Mouse (Mus musculus) adrenal gland, adult 8-10 months (tissue): ENCODE measurements around the gene Pde4d. TPM values are rescaled to one million over a fixed set of nuclear protein-coding genes. Genes with fewer than 3 reads are reported as not detected.

Experiments used
- DNase-seq: peaks from one replicate; pipeline ENCODE4 v3.0.0; 2022
- total RNA-seq, 4 experiments: library from RNA; stranded (reverse); gene quantifications; 2 replicates each; pipeline ENCODE4 v1.2.4; 2022

Gene Pde4d
- total RNA-seq, 4 experiments from 2014 or later: 10.8 to 13.3 (median 12.0) TPM

DNA sequence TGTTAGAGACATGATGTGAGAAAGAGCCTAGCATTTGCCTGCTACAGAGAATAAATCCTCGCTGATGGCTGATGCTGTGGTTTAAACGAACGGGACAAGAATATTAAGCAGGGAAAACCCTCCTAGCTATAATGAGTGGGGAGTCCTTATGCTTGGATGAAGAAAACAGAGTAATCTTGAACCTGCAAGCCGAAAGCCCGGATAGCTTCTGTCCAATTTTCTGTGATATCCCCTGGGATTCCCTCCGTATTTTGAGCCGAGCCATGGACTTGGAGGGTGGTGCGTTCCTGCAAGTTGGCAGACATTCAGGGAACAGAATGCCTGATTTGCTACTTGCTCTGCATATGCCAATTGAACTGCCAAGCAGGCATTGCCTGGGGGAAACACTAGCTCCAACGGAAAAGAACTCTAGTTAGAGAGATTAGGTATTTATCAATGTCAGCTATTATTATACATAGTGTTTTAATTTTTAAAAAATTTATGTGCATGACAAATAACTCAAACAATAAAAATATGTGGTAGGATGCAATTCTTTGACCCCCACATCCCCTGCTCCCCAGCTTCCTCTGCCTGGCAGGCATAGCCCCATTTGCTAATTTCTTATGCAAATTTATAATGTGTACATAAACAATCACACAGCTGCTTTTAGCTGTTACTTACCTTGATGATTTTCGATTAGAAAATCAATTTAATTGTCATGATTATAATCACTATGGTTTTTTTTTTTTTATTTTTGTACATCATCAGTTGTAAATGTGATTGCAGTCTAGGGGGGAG is 603.7 kb downstream of the Pde4d start:
- DNase-seq: no peak

DNA sequence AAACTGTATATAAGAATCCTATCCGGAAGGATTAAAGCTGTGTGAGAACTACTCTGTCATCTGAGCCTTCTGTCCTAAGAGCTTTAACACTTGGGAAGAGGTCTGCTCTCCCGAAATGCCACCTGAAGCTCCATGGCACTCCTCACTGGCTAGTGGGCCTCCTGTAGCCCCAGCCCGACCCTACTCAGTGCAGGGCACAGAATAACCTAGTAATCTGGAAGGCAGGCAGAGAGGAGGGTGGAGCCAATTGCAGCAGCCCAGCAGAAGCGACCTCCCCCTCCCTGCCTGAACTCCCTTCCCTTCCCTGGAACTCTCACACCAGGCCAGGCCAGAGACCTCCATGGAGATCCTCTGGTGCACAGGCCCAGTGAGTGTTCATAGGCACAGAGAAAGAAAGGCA is 608.3 kb downstream of the Pde4d start:
- DNase-seq: no peak

DNA sequence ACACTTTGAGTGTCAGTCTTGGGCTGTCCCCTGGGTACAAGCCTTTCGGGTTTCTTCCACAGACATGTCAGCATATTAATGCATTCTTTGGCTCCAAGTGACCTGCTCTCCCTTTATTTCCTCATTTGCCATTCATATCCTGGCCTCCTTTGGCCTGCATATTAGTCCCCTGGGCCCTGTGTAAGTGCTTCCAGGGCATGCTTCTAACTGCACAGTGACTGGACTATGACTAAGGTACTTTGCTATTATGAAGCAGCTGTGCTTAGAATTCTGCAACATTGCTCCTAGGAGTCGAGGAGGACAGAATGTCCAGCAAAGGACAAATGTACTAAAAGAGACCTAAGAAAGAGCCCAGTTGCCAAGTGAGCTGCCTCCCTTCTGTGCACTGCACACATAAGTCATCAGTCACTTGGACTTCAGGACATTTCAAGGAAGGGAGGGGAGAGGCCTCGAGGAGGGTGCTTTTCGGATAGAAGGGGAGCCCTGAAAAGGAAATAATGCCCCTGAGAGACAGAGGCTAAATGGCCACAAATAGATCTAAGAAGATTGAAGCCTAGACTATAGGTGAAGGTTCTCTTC is 616.9 kb downstream of the Pde4d start:
- DNase-seq: no peak

DNA sequence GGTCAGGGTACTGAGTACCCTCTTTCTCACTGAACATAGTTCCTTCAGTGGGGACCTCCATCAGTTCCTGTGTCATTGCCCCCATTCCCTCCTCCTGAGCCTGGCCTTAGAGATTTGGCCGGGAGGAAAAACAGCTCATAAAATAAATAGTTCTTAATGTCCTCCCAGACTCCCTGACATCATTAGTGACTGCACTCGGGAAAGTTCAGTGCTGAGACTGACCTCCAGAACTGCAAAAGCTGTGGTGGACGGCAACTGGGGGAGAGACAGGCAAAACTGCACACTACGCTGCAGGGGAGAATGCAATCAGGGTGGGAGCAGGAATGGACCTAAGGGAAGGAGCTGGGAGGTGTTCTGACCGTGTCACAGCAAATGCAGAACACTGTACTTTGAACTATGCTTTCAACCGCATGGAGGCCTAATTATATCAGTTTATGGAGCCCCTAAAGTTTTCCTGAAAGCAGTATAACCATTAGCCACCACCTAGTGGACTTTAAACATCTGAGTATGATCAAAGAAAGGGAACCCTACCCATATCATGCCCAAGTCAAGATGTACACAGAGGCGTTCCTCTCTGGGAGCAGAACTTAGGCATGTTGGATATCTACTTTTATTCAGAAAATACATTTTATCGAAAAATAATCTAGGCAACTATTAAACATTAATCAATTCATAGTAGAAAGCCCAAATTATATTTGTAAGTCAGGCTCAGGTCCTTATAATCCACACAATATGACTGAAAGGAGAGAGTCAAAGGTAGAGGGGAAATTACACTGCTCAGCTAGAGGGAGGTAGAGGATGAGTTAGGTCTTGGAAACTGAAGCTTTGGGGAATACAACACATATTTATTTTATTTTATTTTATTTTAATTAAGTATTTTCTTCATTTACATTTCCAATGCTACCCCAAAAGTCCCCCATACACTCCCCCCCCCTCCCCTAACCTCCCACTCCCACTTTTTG is 618.8 kb downstream of the Pde4d start:
- DNase-seq: no peak

DNA sequence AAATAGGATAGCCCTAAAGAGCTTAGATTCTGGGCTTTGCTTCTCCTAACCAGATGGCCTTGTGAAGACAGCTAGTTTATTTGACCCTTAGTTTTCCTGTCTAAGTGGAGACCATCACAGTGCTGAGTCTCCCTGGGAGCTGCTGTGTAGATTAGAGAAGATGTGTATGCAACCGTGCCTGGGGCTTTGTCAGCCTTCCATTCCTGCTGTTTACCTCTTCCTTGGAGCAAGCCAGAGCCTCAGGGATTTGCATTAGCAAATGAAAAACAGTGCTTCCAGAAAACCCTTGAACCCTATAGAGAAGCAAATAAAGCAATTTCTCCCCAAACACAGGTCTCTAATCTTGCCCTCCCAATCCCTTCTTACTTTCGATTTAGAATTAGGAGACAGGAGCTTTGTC is 623.6 kb downstream of the Pde4d start:
- no peak for DNase-seq

DNA sequence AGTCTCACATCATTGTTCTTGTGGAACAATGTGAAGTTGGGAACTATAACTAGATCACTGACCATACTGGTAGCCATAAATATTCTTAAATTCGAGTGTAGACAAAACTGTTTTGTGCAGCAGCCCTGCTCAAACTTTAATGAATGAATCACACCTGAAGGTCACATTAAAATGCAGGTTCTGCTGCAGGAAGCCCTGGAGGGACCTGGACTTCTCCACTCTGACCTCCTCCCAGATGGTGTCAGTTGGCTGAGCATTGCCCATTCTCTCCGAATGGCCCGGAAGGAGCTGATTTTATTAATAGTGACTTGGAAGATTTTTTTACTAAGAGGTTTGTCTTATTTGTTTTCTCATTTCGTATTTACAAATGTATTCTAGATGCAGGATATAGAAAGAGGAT is 624.3 kb downstream of the Pde4d start:
- DNase-seq: no peak

DNA sequence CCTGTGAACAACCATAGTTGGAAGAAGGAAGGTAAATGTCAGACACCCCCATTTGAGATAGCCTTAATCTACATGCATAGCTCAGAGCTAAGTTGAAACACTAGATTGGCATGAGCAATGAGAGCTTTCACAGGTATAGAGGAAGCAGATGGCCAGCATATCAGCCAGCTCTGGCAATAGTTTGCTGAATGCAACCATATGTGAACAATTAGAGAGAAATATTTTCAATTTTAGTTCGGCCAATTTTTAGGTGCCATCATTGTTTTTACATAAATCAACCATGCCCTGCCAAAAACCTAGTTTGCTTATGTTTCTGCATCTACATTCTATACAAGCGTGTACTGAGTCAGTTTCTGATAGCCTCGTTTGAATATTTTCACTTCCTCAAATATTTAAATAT is 642.9 kb downstream of the Pde4d start:
- DNase-seq: no peak

DNA sequence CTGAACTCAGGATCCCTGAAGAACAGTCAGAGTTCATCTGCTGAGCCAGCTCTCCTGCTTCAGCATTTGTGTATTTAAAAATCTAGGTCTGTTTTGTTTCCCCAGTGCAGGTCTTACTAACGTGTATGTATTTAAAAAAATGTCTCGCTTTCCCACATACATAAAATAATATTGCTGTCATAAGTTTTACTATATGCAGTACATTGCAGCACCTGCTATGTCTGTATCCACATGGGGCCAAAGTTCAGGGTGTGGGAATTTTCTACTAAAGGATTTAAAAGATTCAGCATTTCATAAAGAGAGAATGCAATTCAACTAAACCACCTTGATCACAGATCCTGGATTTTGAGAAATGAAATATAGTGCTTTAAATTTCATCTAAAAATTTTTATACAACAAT is 646.9 kb downstream of the Pde4d start:
- no peak for DNase-seq

DNA sequence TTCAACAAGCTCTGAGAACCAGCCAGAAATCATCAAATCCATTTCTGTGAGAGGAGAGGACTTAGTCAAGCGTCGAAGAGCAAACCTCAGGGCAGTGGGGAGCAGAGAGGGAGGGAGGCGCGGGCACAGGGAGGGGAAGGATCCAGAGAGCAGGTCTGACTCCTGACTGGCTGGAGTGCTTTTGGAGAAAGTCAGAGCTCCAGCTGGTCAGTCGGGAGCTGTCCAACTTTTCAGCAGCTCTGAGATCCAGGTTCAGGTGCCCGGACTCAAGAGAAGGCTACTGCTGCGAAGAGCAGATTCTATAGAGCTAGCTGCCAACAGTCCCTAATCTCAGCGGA is 666.2 kb downstream of the Pde4d start:
- no peak for DNase-seq

DNA sequence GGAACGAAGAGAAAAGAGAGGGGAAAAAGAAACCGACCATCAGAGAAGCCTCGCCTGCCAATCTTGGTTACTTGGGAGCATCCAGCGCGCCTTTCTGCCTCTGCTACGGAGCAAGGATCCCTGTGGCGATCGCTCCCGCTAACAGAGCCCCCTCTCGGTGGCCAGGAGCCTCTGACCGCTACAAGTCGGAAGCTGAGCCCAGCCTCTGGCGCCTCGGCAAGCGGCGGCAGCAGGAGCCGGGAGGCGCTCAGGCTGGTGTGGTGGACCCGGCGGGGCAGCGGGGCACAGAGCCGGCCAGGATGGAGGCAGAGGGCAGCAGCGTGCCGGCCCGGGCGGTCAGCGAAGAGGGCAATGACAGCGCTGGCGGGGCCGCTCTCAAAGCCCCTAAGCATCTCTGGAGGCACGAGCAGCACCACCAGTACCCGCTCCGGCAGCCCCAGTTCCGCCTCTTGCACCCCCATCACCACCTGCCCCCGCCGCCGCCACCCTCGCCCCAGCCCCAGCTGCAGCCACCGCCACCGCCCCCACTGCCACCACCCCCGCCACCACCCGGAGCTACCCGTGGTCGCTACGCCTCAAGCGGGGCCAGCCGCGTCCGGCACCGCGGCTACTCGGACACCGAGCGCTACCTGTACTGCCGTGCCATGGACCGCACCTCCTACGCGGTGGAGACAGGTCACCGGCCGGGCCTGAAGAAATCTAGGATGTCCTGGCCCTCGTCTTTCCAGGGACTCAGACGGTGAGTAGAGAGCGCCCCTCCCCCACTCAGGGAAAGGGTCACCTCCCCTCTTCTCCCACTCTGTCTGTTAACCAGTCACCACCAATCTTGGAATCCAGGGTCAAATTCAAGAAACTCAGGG is 666.8 kb downstream of the Pde4d start:
- DNase-seq: no peak

DNA sequence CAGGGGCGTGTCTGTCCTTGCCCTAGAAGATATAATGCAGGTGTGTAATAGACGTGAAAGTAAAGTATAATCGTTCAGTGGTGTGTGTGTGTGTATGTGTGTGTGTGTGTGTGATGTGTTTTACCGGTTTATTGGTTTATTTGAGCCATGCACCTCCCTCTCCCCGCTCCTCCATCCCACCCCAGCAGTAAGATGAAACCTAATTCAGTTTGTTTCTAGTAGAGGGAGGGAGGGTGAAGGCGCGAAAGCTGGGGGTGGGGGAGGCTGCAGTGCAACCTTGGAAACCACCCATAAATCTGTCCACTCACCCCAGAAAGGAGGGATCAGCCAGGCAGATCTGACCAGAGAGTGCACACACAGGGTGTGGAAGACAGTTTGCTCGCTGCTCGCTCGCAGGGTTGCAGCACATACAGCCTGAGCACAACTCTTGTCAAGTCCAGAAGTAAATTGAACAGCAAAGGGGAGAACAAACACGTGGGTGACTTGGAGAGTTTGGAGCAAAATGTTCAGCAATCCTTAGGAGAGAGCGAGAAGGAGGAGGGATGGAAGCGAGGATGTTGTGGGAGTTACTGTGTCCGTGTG is 667.6 kb downstream of the Pde4d start:
- no peak for DNase-seq

DNA sequence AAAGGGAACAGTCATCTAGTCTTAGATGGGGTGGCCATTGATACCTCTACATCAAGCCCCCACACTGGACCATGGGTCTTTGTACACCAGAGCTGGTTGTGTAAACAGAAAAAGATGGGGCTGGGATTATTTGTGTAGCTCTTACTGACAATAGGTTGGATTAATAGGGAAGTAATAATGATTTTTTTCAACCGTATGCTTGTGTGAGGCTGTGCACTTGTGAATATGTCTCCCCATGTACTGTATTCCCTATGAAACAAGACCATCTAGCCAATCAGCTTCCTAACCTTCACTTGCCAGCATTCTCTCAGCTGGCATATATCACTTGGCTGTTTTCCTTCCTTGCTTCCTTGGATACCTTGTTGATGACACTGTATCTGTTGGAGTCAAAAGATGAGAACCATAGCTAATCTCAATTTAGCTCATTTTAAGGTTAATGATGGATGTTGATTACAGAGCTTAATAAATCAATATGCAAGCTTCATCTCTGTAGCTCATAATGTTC is 668.6 kb downstream of the Pde4d start:
- DNase-seq: no peak

DNA sequence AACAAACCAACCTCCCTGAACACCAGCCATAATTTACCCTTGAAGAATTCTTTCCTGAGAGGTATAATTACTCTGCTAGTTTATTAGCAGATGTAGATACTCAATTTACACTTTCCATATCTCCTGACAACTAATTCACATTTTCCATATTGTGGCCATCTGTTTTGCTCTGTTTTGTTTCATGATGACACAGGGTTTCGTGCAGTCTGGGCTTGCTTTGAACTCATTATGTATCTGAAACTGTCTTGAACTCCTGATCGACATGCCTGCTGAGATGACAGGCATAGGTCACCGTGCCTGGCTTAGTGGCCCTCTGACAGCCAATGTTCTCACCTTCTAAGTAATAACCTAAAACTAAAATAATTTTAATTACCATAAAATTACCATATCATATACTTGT is 672.1 kb downstream of the Pde4d start:
- DNase-seq: no peak

DNA sequence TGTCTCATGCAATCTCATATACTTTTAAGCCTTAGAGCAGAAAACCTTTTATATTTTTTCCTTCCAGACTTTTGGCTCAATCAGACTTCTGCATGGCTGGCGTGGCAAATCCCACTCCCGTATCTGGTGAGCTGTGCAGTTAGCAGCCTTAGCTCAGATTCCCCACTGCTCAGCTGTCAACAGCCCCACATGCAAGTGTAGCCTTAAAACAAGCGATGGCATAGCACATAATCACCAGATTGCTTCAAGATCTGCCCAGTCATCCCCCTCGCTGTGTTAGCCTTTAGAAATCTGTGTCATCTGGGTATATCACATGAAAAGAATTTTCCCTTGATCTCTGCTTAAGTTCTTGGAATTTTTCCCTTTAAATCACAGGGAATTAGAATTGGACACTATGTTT is 686.7 kb downstream of the Pde4d start:
- DNase-seq: no peak

DNA sequence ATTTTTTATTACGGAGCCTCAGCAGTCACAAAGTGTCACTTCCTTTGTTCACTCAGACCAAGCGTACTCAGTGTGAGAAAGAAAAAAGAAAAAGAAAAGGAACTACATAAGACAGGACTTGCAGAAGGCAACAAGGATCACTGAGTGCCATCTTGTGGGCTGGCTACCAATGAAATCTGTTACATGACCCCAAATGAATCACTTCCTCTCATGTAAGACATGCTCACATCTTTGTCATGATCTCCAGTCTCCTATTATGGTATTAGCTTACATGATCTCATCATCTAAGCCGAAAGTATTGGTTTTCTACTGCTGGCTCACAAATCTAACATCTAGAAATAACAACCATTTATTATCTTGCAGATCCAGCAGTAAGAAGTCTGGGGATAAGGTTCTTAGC is 709.0 kb downstream of the Pde4d start:
- DNase-seq: no peak

DNA sequence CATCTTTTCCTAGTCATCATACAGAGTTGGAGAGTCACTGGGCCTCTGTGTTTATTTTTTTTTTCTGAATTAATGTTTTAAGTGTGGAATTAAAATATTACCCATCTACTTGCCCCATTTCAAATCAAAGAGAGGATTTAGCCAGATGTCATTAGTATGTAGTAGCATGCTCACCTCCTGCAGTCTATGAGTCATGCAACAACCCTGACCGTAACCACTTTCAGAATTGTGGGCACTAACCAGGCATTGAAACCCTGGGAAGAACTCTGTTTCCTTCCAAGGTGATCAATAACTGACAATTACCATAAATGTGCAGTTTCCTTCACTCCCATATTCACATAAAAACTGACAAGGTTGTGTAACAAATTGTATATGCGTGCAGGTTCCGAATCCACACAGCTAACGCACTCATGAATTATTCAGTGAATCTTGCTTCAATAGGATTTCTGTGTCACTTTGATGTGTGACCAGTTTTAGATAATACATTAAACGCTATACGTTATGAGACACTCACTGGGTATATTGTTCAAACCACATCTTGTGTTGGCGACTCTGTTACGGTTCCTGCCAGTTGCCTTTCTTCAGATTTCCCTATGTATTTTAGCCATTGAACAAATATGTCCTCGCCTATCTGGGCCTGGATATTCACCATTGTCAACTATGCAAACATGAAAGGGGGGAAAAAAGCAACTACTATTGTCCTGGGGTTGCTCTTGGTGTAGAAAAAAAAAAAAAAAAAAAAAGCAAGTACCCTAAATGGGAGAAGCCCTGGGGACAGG is 719.0 kb downstream of the Pde4d start:
- DNase-seq: no peak

DNA sequence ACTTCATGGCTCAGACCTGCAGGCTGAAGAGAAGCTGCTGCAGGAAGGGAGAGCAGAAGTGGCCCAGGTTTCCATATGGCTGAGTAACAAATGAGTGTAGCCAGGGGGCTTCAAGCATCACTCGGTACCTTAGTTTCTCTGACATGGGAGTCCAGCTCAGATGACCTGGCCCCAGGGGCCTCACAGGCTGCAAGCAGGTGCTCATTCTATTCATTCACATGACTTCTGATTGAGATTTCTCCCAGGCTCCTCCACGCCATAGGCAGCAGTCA is 719.5 kb downstream of the Pde4d start:
- no peak for DNase-seq

DNA sequence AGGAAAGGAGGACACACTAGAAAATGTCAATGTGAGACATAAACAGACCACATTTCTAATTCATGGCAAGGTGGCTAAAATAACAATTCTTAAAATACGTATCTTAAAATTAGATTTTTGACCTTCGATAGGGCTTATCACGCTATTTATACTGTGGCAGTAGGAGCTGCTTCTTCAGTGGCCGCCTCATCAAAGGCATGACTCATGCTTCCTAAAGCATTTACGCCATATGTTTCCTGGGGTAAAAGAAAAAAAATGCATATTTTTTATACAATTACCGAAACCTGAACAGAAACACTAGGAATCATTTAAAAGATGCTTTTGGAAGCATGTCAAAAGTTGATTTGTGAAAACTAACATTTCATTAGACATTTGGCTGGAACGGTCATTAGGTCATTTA is 721.9 kb downstream of the Pde4d start:
- DNase-seq: no peak

DNA sequence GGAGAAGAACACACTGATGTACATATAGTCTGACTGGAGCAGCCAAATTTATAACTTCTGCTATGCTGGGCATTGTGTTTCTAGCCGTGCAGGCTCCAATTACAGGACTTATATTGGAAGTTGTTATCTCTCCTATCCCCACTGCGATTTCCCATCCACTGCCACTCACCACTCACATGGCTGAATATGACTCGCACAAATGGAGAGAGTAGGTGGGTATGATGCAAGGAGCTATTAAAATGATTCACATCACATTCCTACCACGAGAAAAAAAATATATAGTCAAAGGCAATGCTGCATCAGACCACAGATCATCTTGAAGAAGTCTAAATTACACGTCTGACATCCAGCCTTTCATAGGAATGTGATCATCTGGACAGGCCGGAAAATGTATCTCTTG is 725.5 kb downstream of the Pde4d start:
- DNase-seq: no peak

DNA sequence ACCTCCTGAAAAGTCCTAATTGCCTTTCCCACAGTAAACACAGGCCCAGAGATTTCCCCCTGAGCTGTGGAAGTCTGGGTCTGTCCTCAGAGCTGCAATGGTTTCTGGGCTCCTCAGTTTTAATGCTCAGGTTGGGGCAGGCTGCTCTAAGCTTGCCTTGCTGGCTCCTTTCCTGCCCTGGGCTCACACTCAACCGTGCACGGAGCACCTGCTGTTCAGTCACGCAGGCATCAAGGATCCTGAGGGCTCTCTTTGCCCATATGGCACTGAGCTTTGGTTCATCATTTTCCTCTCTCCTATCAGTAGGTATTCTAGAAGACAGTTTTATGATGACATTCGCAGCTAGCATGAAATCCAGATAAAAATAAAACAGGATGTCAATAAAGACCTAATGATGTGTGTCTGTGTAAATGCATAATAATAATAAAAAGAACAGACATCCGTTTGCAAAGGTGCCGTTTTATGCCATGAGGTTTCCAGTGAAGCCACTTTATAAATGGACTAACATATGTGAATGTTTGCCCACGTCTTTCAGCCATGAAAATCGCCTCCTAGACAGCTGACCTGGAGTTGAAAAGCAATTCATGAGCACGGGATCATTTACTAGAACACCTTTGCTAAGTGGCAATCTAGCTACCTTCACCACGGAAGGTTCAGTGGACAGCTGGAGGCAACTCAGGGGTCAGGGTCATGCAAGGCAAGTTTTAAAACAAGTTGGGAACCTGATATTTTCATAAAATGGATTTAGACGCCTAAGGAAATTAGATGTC is 726.3 kb downstream of the Pde4d start:
- no peak for DNase-seq

DNA sequence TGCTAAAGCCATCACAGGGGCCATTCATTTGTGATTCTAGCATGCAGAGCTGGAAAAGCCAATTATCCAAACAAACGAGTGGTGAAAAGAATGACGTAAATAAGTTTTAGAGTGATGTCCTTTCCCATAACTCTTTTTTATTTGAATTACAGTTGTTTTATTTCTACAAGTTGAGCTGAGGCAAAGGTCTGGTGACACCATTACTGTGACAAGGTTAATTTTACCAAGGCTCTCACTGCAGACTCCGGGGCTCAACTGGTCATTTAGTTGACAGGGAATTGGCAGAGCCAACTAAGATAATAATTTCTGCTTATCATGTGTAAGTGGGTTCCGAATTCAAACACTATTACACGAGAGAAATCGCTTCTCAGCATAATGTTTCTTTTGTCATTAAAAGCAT is 731.6 kb downstream of the Pde4d start:
- DNase-seq: no peak
